Mouse (Mus musculus) lung, adult 2 months (tissue): ENCODE measurements around the gene Apbb2.

Source experiments
- CTCF ChIP-seq: fragments of 200-500 bp; IDR thresholded peaks from 2 replicates; pipeline ENCODE4 v1.5.1; 2011; ENCODE audit warnings: mild to moderate bottlenecking, low read length, control low read depth; ENCODE audit not compliant: insufficient read depth
- POLR2A ChIP-seq: fragments of 200-500 bp; IDR thresholded peaks from 2 replicates; pipeline ENCODE4 v1.6.1; 2011; ENCODE audit warnings: low read depth, mild to moderate bottlenecking, control low read depth, low read length, borderline replicate concordance; ENCODE audit errors: extremely low read depth

DNA sequence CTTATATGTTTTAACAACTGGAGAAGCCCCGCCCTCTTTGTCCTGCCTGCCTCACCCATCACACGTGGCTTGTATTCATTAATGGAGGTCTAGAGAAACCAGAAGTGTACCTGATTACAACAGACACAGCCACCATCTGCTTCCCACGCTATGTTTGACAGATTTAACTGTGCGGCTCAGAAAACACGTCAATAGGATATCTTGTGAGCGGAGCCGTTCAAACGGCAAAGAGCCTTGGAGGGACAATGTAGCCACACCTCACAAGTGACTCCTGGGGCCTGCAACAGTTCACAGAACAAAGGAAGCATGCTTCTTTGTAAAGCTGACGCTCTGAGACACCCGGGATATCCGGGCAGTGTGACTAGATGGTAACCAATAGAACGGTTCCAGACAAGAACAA lies 145.0 kb downstream of the Apbb2 start:
- TF ChIP-seq POLR2A = no peak
- no peak for TF ChIP-seq CTCF
